28 mouse cellular contexts compared by ENCODE assay signal in genomic region chr1:179218061-179218460, GRCm38 (mm10).
"Had no signal": no experiment of that assay in that cellular context is flagged by ENCODE, and none has a peak within 500 bp of the region (broad histone marks: within the 10 kb centered on the region; RNA-seq: fewer than 3 reads in every experiment).

No protein-coding gene starts in this region.

- H3K4me1 ChIP-seq: heart, embryonic 12.5 days; intestine, embryonic 15.5 days; liver, embryonic 13.5 days; liver, embryonic 15.5 days had no signal

- H3K9ac ChIP-seq: heart, embryonic 12.5 days; hindbrain, embryonic 12.5 days; hindbrain, embryonic 14.5 days; intestine, embryonic 15.5 days; limb, embryonic 12.5 days; liver, embryonic 13.5 days; liver, embryonic 15.5 days; liver, postnatal 0 days had no signal

- ATAC-seq: hindbrain, embryonic 16.5 days; inflammation-experienced regulatory T-cells, adult 6 months; intestine, embryonic 15.5 days; liver, postnatal 0 days had no signal

- H3K27ac ChIP-seq: gastrocnemius, adult 2 months; heart, adult 2 months; heart, embryonic 10.5 days; hindbrain, embryonic 10.5 days; hindbrain, embryonic 12.5 days; hindbrain, embryonic 14.5 days; intestine, embryonic 15.5 days; limb, embryonic 12.5 days; liver, embryonic 13.5 days; liver, embryonic 15.5 days had no signal

- H3K4me2 ChIP-seq: heart, embryonic 12.5 days; hindbrain, embryonic 12.5 days; hindbrain, embryonic 14.5 days; intestine, embryonic 15.5 days; limb, embryonic 12.5 days; liver, embryonic 11.5 days; liver, embryonic 13.5 days; liver, embryonic 15.5 days had no signal

- H3K9me3 ChIP-seq: heart, embryonic 10.5 days; heart, embryonic 12.5 days; hindbrain, embryonic 10.5 days; hindbrain, embryonic 12.5 days; intestine, embryonic 15.5 days; limb, embryonic 12.5 days; liver, embryonic 13.5 days; liver, embryonic 15.5 days had no signal

- H3K4me3 ChIP-seq: gastrocnemius, adult 2 months; heart, adult 2 months; heart, embryonic 10.5 days; heart, embryonic 12.5 days; hindbrain, embryonic 10.5 days; hindbrain, embryonic 12.5 days; intestine, embryonic 15.5 days; limb, embryonic 12.5 days; liver, embryonic 13.5 days; liver, embryonic 15.5 days had no signal

- DNase-seq: gastrocnemius, adult 2 months; gastrocnemius, postnatal 10 days; gastrocnemius, postnatal 25 days; heart, adult 2 months; heart, postnatal 10 days; heart, postnatal 4 days; kidney, adult 11 months; kidney, adult 2 months; kidney, adult 9 months; kidney, postnatal 14 days; kidney, postnatal 36 days; layer of hippocampus, adult 9-11 months; layer of hippocampus, postnatal 36 days; left cerebral cortex, postnatal 4 days; liver; liver, embryonic 13.5 days; liver, postnatal 0 days had no signal

- H3K36me3 ChIP-seq: heart, embryonic 10.5 days; heart, embryonic 12.5 days; hindbrain, embryonic 10.5 days; hindbrain, embryonic 12.5 days; intestine, embryonic 15.5 days; limb, embryonic 12.5 days; liver, embryonic 13.5 days; liver, embryonic 15.5 days had no signal

- H3K27me3 ChIP-seq: heart, embryonic 12.5 days; hindbrain, embryonic 12.5 days; intestine, embryonic 15.5 days; limb, embryonic 12.5 days; liver, embryonic 13.5 days; liver, embryonic 15.5 days had no signal
